Mouse (Mus musculus): ENCODE measurements at regions not wholly inside any gene's neighbourhood (a gene's known extent, or its start where the extent isn't known, plus 50 kb on each side); places are given as distances from the start of the nearest gene placed in this dataset.

DNA sequence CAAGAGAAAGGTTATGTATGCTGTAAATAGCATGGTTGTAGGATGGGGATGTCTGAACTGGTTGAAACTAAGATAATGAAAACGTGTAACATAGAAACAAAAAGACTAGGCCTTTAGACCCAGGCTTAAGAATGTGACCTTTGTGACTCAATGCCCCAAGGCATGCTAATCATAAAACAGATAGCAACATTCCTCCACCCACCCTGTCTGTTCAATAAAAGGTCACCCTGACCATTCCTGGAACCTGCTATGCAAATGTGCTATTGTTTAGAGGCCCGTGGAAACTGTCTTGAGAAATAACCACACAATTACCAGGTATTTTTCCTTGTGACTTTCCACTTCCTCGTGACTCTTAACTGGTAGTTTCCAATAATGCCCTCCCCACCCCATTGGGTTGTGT lies 288.3 kb upstream of the Alcam start:
- no peak for DNase-seq

DNA sequence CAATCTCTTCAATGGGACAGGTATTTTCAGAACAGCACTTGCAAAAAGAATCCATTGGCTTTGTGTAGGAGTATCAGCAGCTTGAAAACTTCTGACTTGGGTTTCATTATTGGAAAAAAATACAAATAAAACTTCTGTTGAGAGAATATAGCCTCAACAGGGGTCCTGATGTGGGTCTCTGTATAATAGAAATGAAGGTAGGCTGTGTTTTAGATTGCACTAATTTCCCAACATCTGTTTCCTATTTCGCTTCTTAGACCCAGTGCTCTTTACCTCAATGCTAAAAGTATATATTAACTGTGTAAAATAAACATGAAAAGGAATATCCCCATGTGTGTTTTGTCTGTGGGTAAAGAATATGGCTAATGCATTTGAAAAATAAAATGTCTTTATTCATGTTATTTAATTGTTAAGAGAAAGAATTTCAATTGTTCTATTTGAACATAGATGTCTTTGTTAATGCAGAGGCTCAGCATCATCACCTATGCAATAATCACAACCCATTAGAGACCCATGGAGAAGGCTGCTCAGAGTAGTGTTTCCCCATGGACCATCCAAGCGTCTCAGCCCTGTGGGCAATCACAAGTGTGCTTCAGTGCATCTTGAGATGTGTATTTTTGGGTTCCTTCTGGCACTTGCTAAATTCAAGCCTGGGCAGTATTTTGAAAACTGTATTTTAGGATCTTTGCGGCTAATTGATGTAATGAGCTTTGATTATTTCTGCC lies 272.4 kb upstream of the Alcam start:
- DNase-seq, result no peak

DNA sequence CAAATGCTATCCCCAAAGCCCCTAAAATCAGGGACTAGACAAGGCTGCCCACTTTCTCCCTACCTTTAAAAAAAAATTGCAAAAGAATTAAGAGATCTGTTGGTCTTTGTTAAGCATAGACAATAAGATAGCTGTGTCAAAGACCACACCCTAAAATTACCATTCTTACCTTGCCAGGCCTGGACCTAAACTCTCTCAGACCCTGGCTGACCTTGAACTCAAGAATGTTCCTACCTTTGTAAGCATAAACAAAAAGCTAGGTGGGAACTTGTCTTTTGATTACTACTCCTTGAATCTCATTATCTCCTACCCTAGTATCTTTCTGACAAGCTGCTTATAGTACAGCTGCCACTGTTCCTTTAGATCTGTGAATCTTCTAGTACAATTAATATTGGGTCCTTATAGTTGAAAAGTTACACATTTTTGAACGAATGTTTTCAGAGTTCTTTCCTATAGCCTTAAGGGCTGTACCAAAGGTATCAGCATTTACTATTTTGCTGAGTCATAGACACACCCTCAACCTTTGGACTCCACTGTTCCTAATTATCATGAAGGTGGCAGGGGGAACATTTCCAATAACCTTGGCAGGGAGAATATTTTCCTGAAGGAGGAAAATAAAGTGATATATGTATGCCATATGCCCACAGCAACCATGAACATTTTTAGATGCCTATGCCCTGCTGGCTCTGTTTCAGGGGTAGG lies 264.5 kb upstream of the Alcam start:
- DNase-seq, result no peak

DNA sequence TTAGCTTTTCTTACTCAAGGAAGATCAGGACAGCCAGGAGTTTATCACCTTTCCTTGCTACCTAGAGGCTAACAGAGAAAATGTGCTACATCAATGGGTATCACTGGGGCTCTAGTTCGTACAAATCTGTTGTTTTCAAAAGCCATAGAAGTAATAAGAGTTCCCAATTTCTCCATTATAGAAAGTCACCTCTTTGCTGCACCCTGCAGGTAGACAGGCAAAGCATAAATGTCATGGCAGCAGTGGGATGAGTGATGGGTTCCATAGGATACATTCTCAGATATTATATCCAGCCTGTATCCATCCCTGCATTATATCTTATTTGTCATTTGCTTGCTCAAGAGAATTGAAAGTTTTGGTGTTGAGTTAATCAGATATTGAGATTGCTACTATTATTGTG lies 236.4 kb upstream of the Alcam start:
- no peak for DNase-seq

GRCm38 (mm10) chr16:52654825-52655224 lies 201.0 kb upstream of the Alcam start:
- DNase-seq, result no peak
